Mouse (Mus musculus) heart, embryonic 12.5 days (tissue): ENCODE measurements around the gene Ryk. TPM values are rescaled to one million over a fixed set of nuclear protein-coding genes. Genes with fewer than 3 reads are reported as not detected.

Source experiments
- ATAC-seq: fragments of 200-750 bp; cut with Nextera tagmentation; 2 replicates; pipeline ENCODE4 v1.8.0; 2017; ENCODE audit warnings: moderate TSS enrichment, moderate library complexity; ENCODE audit not compliant: insufficient number of reproducible peaks, low FRiP score
- H3K27ac ChIP-seq: fragments of 300-500 bp; sonication (generic); 2 replicates; pipeline ENCODE4 v1.5.1; 2016; ENCODE audit warnings: mild to moderate bottlenecking, moderate library complexity; ENCODE audit not compliant: poor library complexity, severe bottlenecking
- H3K27me3 ChIP-seq: fragments of 300-500 bp; sonication (generic); replicated peaks from 2 replicates; pipeline ENCODE4 v1.6.1; 2016; ENCODE audit warnings: mild to moderate bottlenecking, moderate library complexity
- H3K36me3 ChIP-seq: fragments of 300-500 bp; sonication (generic); 2 replicates; pipeline ENCODE4 v1.6.1; 2016; ENCODE audit warnings: mild to moderate bottlenecking, moderate library complexity
- H3K4me1 ChIP-seq: fragments of 300-500 bp; sonication (generic); replicated peaks from 2 replicates; pipeline ENCODE4 v1.6.1; 2016; ENCODE audit warnings: mild to moderate bottlenecking
- H3K4me2 ChIP-seq: fragments of 300-500 bp; sonication (generic); 2 replicates; pipeline ENCODE4 v1.6.1; 2016; ENCODE audit warnings: mild to moderate bottlenecking, moderate library complexity
- H3K4me3 ChIP-seq: fragments of 300-500 bp; sonication (generic); 2 replicates; pipeline ENCODE4 v1.5.1; 2016; ENCODE audit warnings: mild to moderate bottlenecking
- H3K9ac ChIP-seq: fragments of 300-500 bp; sonication (generic); 2 replicates; pipeline ENCODE4 v1.6.1; 2016; ENCODE audit warnings: mild to moderate bottlenecking, moderate library complexity
- H3K9me3 ChIP-seq: fragments of 300-500 bp; sonication (generic); replicated peaks from 2 replicates; pipeline ENCODE4 v1.6.1; 2016; ENCODE audit warnings: mild to moderate bottlenecking, moderate library complexity
- WGBS: fragments of 180-500 bp; shearing (Covaris S2); methylation state at CpG from one replicate; pipeline ENCODE4 v1.1.7; 2016; 5-methylcytosine and 5-hydroxymethylcytosine counted together
- polyA plus RNA-seq: library from polyadenylated mRNA; unstranded; fragments of >200 nt; fragmentation: Nextera tagmentation; extraction: Ambion mirVana; gene quantifications from 2 replicates; pipeline ENCODE4 v1.2.1, GENCODE M21; 2016

The Ryk gene
- polyA plus RNA-seq, 1 experiment from 2014 or later = 14.5 TPM

DNA sequence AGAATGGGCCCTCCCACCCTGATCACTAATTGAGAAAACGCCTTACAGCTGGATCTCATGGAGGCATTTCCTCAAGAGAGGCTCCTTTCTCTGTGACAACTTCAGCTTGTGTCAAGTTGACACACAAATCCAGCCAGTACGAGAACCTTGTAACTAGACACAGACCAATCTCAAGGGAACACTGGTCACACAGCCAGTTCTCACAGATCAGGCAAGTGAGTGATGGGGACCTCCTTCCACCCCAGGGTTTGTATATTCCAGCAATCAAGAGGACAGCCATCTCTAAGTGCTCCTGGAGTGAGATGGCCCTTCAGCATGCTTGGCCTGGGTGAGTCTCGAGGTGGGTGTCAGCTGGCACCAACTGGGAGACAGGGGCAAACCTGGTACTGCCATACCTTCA lies 121.1 kb downstream of the Ryk start:
- Histone ChIP-seq H3K27ac (no peak overlapping the region), H3K9ac (no peak overlapping the region), H3K36me3 (no peaks in the 10 kb centered on the region), H3K9me3 (0 out of 2 replicates have a peak, but pooled peaks cover 3% of the 10 kb centered on the region), H3K4me3 (no peak overlapping the region), H3K27me3 (no peaks in the 10 kb centered on the region), H3K4me2 (no peak overlapping the region), H3K4me1 (peaks cover 1% of the 10 kb centered on the region; the same call in 1 of the 2 replicates)
- ATAC-seq = no peak
- 72% methylated on average over 3 of the region's 3 CpGs for WGBS

Other genes with a start within 250 kb of the Ryk start
- 227 and 238 TPM in 2 replicates for gene Anapc13, start 208.6 kb upstream of the Ryk start, polyA plus RNA-seq
- gene Cep63, start 208.4 kb upstream of the Ryk start, polyA plus RNA-seq = 44.2 and 51.4 TPM in 2 replicates
- gene Amotl2, start 118.2 kb upstream of the Ryk start, polyA plus RNA-seq = 59.2 and 61.6 TPM in 2 replicates
- 7.1 and 9.0 TPM in 2 replicates for gene Slco2a1, start 153.8 kb downstream of the Ryk start, polyA plus RNA-seq